In the genomic region with DNA sequence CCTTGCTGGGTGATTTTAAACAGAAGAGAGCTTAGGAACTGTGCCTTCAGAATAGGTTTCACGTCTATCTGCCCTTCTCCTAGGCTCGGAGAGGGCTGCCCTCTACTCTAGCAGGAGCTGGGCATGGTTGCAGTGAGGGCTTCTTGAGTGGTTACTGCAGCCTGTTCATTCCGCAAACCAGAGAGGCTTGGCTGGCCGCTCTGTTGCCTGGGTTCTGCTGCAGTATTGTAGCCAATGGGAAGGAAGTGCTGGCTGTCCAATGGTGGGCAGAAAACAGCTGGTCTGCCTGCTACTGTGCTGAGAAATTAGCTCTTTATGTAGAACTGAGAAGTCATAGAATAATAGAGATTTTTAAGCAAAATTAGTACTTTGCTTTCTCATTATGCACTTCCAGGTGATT, we compare ENCODE assay signal across 13 mouse cellular contexts.
DNase-seq lines count a peak whose midpoint lies in the region; ATAC-seq and TF ChIP-seq lines count a peak whose summit lies in the region.
"Had no signal": no experiment of that assay in that cellular context is flagged by ENCODE, and none has a peak within 500 bp of the region (broad histone marks: within the 10 kb centered on the region; RNA-seq: fewer than 3 reads in every experiment).

No protein-coding gene starts in this region.

- peak; percentile 9 for DNase-seq in lung, embryonic 14.5 days
- DNase-seq in lung, postnatal 10 days, result no peak
- DNase-seq in hindbrain, postnatal 0 days (ENCODE audit: low spot score), result peak; percentile 5
- no peak for DNase-seq in cerebellum, postnatal 4 days (ENCODE audit: low spot score in 2 of 2)
- DNase-seq in urinary bladder, adult 2 months (ENCODE audit: low spot score), result no peak
- DNase-seq: adrenal gland, postnatal 25 days; cerebellum, adult 11-12 months; kidney, postnatal 14 days had no signal

- TF ChIP-seq CTCF in lung, embryonic 14.5 days (IDR thresholded peaks at IDR 0.05; ENCODE audit: low read depth), result no peak
- no peak for TF ChIP-seq CTCF in hindbrain, postnatal 0 days (IDR thresholded peaks at IDR 0.05; ENCODE audit: low read depth)

- H3K4me1 ChIP-seq in lung, embryonic 14.5 days (ENCODE audit: insufficient read depth), result no peaks in the 10 kb centered on the region
- H3K4me1 ChIP-seq in forebrain, embryonic 12.5 days, result peaks cover 21% of the 10 kb centered on the region
- H3K4me1 ChIP-seq in hindbrain, postnatal 0 days (ENCODE audit: insufficient read depth, low read length), result no peaks in the 10 kb centered on the region
- H3K4me1 ChIP-seq in neural tube, embryonic 15.5 days, result 0 out of 2 replicates have a peak, but pooled peaks cover 7% of the 10 kb centered on the region
- H3K4me1 ChIP-seq: heart, embryonic 10.5 days had no signal

- WGBS in lung, embryonic 14.5 days, result 51% methylated on average over 4 of the region's 4 CpGs
- WGBS in forebrain, embryonic 12.5 days, result 12% methylated on average over 4 of the region's 4 CpGs
- WGBS in hindbrain, postnatal 0 days, result 44% methylated on average over 4 of the region's 4 CpGs
- 46% methylated on average over 4 of the region's 4 CpGs for WGBS in neural tube, embryonic 15.5 days

- no peaks in the 10 kb centered on the region for H3K9me3 ChIP-seq in lung, embryonic 14.5 days (ENCODE audit: low read depth, low read length)
- H3K9me3 ChIP-seq in forebrain, embryonic 12.5 days, result no peaks in the 10 kb centered on the region
- H3K9me3 ChIP-seq in hindbrain, postnatal 0 days (ENCODE audit: low read length), result no peaks in the 10 kb centered on the region
- no peaks in the 10 kb centered on the region for H3K9me3 ChIP-seq in neural tube, embryonic 15.5 days (replicated peaks)
- H3K9me3 ChIP-seq: embryonic facial prominence, embryonic 13.5 days; heart, embryonic 10.5 days had no signal

- H3K36me3 ChIP-seq in lung, embryonic 14.5 days (ENCODE audit: insufficient read depth), result no peaks in the 10 kb centered on the region
- no peaks in the 10 kb centered on the region for H3K36me3 ChIP-seq in forebrain, embryonic 12.5 days (replicated peaks)
- H3K36me3 ChIP-seq in hindbrain, postnatal 0 days (ENCODE audit: insufficient read depth, low read length), result no peaks in the 10 kb centered on the region
- H3K36me3 ChIP-seq in neural tube, embryonic 15.5 days, result no peaks in the 10 kb centered on the region
- H3K36me3 ChIP-seq: embryonic facial prominence, embryonic 13.5 days; heart, embryonic 10.5 days had no signal

- no peak overlapping the region for H3K27ac ChIP-seq in lung, embryonic 14.5 days (ENCODE audit: low read depth)
- H3K27ac ChIP-seq in forebrain, embryonic 12.5 days, result no peak overlapping the region
- H3K27ac ChIP-seq in hindbrain, postnatal 0 days, result no peak overlapping the region
- no peak overlapping the region for H3K27ac ChIP-seq in neural tube, embryonic 15.5 days (replicated peaks)
- H3K27ac ChIP-seq: embryonic facial prominence, embryonic 13.5 days; heart, embryonic 10.5 days had no signal

- no peak overlapping the region for H3K9ac ChIP-seq in lung, embryonic 14.5 days
- H3K9ac ChIP-seq in forebrain, embryonic 12.5 days, result no peak overlapping the region
- H3K9ac ChIP-seq in hindbrain, postnatal 0 days (replicated peaks; ENCODE audit: low read length), result no peak overlapping the region
- H3K9ac ChIP-seq in neural tube, embryonic 15.5 days (replicated peaks), result no peak overlapping the region
- H3K9ac ChIP-seq: embryonic facial prominence, embryonic 13.5 days had no signal

- no peak overlapping the region for H3K4me3 ChIP-seq in lung, embryonic 14.5 days (ENCODE audit: low read depth, low read length)
- H3K4me3 ChIP-seq in forebrain, embryonic 12.5 days (replicated peaks), result no peak overlapping the region
- H3K4me3 ChIP-seq in hindbrain, postnatal 0 days (ENCODE audit: low read length), result no peak overlapping the region
- H3K4me3 ChIP-seq in neural tube, embryonic 15.5 days (replicated peaks), result no peak overlapping the region
- H3K4me3 ChIP-seq: embryonic facial prominence, embryonic 13.5 days; heart, embryonic 10.5 days had no signal

- H3K4me2 ChIP-seq in lung, embryonic 14.5 days, result no peak overlapping the region
- H3K4me2 ChIP-seq in forebrain, embryonic 12.5 days, result no peak overlapping the region
- no peak overlapping the region for H3K4me2 ChIP-seq in hindbrain, postnatal 0 days (ENCODE audit: low read depth, low read length)
- H3K4me2 ChIP-seq in neural tube, embryonic 15.5 days, result no peak overlapping the region
- H3K4me2 ChIP-seq: embryonic facial prominence, embryonic 13.5 days had no signal

- ATAC-seq in lung, embryonic 14.5 days (ENCODE audit: insufficient read depth), result no peak; the same call in 1 of the 2 replicates
- peak; percentile 70; the same call in 1 of the 2 replicates for ATAC-seq in forebrain, embryonic 12.5 days (ENCODE audit: low FRiP score)
- ATAC-seq in hindbrain, postnatal 0 days, result peak; percentile 43; the same call in 1 of the 2 replicates
- peak; percentile 77 for ATAC-seq in neural tube, embryonic 15.5 days (ENCODE audit: low FRiP score)

- H3K27me3 ChIP-seq in lung, embryonic 14.5 days (ENCODE audit: insufficient read depth, low read length), result no peaks in the 10 kb centered on the region
- peaks cover 4% of the 10 kb centered on the region; the same call in 1 of the 2 replicates for H3K27me3 ChIP-seq in forebrain, embryonic 12.5 days
- H3K27me3 ChIP-seq in hindbrain, postnatal 0 days (ENCODE audit: insufficient read depth, low read length), result no peaks in the 10 kb centered on the region
- no peaks in the 10 kb centered on the region for H3K27me3 ChIP-seq in neural tube, embryonic 15.5 days (replicated peaks)
- H3K27me3 ChIP-seq: CH12.LX; embryonic facial prominence, embryonic 13.5 days had no signal

Comparison
In these comparisons a context has a peak if more than half of its experiments do, and no peak if none do; other contexts are left out.
1. DNase-seq: peak in lung, embryonic 14.5 days (single experiment) and hindbrain, postnatal 0 days (single experiment); none in lung, postnatal 10 days (single experiment), cerebellum, postnatal 4 days (0 of 2) and urinary bladder, adult 2 months (single experiment).